ENCODE assay signal across 8 mouse cellular contexts in genomic region chrX:59134928-59135361, GRCm38 (mm10).
DNase-seq lines count a peak whose midpoint lies in the region; ATAC-seq and TF ChIP-seq lines count a peak whose summit lies in the region.

No protein-coding gene starts in this region.

- no peak for TF ChIP-seq POLR2A in cortical plate, adult 2 months (IDR thresholded peaks at IDR 0.05; ENCODE audit: extremely low read depth, insufficient read depth, low read length)
- TF ChIP-seq POLR2A in thymus, adult 2 months (IDR thresholded peaks at IDR 0.05; ENCODE audit: control insufficient read depth, extremely low read depth, insufficient read depth, low read length, poor library complexity), result no peak

- peak; percentile 76 for ATAC-seq in granulocyte monocyte progenitor cell, adult 5-6 weeks (replicated peaks; ENCODE audit: poor library complexity, severe bottlenecking)
- no peak for ATAC-seq in limb, embryonic 15.5 days (ENCODE audit: insufficient number of reproducible peaks, low FRiP score, low TSS enrichment, low read depth)
- 0 out of 2 replicates have a peak, but pooled peaks have one; percentile 58 for ATAC-seq in neutrophil, adult 5-6 weeks (ENCODE audit: extremely low read depth, insufficient number of reproducible peaks, low FRiP score, poor library complexity, severe bottlenecking)

- peak; percentile 51 for TF ChIP-seq CTCF in gastrocnemius, adult 2 months (IDR thresholded peaks at IDR 0.05)
- peak; percentile 43; the same call in 1 of the 2 replicates for TF ChIP-seq CTCF in cortical plate, adult 2 months (IDR thresholded peaks at IDR 0.05; ENCODE audit: extremely low read depth, insufficient read depth, low read length)
- TF ChIP-seq CTCF in thymus, adult 2 months (IDR thresholded peaks at IDR 0.05; ENCODE audit: borderline replicate concordance, control insufficient read depth, extremely low read depth, insufficient read depth, low read length, poor library complexity), result peak; percentile 51; the same call in 1 of the 2 replicates

- peak overlapping the region; percentile 70 for H3K4me3 ChIP-seq in gastrocnemius, adult 2 months
- H3K4me3 ChIP-seq in cortical plate, adult 2 months (ENCODE audit: insufficient read depth, low read length), result peak overlapping the region; percentile 66
- peak overlapping the region; percentile 55 for H3K4me3 ChIP-seq in limb, embryonic 15.5 days
- H3K4me3 ChIP-seq in thymus, adult 2 months (ENCODE audit: control insufficient read depth, insufficient read depth, low read length), result peak overlapping the region; percentile 97

- peak; percentile 28 for DNase-seq in gastrocnemius, adult 2 months
- no peak for DNase-seq in gastrocnemius, postnatal 36 days
- DNase-seq in kidney, adult 9 months, result peak; percentile 1
- peak; percentile 55 for DNase-seq in thymus, adult 2 months

- H3K4me1 ChIP-seq in cortical plate, adult 2 months (ENCODE audit: control insufficient read depth, insufficient read depth, low read length), result no peaks in the 10 kb centered on the region
- H3K4me1 ChIP-seq in limb, embryonic 15.5 days, result no peaks in the 10 kb centered on the region; the same call in 1 of the 2 replicates
- peaks cover 4% of the 10 kb centered on the region; the same call in 1 of the 2 replicates for H3K4me1 ChIP-seq in thymus, adult 2 months (replicated peaks; ENCODE audit: control insufficient read depth, insufficient read depth, low read length)

- intact Hi-C loops in gastrocnemius, adult 2 months (cut with DNase I), result no loop called here
- intact Hi-C loops in gastrocnemius, postnatal 36 days (cut with DNase I), result no loop called here

- H3K27ac ChIP-seq in gastrocnemius, adult 2 months, result no peak overlapping the region
- H3K27ac ChIP-seq in cortical plate, adult 2 months (ENCODE audit: insufficient read depth, low read length), result no peak overlapping the region
- H3K27ac ChIP-seq in limb, embryonic 15.5 days, result no peak overlapping the region
- peak overlapping the region; percentile 65; the same call in 1 of the 2 replicates for H3K27ac ChIP-seq in thymus, adult 2 months (ENCODE audit: control insufficient read depth, insufficient read depth, low read length)

- peak overlapping the region; percentile 62 for H3K4me2 ChIP-seq in limb, embryonic 15.5 days

- H3K9me3 ChIP-seq in limb, embryonic 15.5 days, result no peaks in the 10 kb centered on the region

- H3K27me3 ChIP-seq in limb, embryonic 15.5 days, result peaks cover 13% of the 10 kb centered on the region
- no peaks in the 10 kb centered on the region for H3K27me3 ChIP-seq in thymus, adult 2 months (ENCODE audit: control insufficient read depth, insufficient read depth, low read length)

- no peak overlapping the region for H3K9ac ChIP-seq in limb, embryonic 15.5 days

- 19% methylated on average over 8 of the region's 8 CpGs for WGBS in limb, embryonic 15.5 days
- whole genome bisulfite sequencing in thymus, adult 2 months, result 0% methylated on average over 8 of the region's 8 CpGs

- H3K36me3 ChIP-seq in limb, embryonic 15.5 days, result no peaks in the 10 kb centered on the region
- H3K36me3 ChIP-seq in thymus, adult 2 months (ENCODE audit: control insufficient read depth, insufficient read depth, low read length), result no peaks in the 10 kb centered on the region

Comparison
In these comparisons a context has a peak if more than half of its experiments do, and no peak if none do; other contexts are left out.
1. DNase-seq: peak in gastrocnemius, adult 2 months (single experiment), kidney, adult 9 months (single experiment) and thymus, adult 2 months (single experiment); none in gastrocnemius, postnatal 36 days (0 of 2).
2. Peak in every context shown above with its lines, with median percentiles within 50 percentile points of each other: H3K4me3 ChIP-seq and CTCF ChIP-seq.